Mouse (Mus musculus): Measurements from ENCODE around the gene Car5a. TPM values are rescaled to one million over a fixed set of nuclear protein-coding genes. Genes with fewer than 3 reads are reported as not detected.

Car5a gene
- polyA plus RNA-seq, 1 experiment from 2014 or later, result not detected

- Histone ChIP-seq H3K9me3 (replicated peaks) (no peaks in the 10 kb centered on the region), H3K36me3 (no peaks in the 10 kb centered on the region), H3K27me3 (peaks cover 9% of the 10 kb centered on the region; the same call in 1 of the 2 replicates), H3K4me1 (replicated peaks) (peaks cover 30% of the 10 kb centered on the region), H3K27ac (peak overlapping the region; percentile 25), H3K4me3 (no peak overlapping the region), H3K9ac (no peak overlapping the region), H3K4me2 (no peak overlapping the region)
- ATAC-seq (replicated peaks; ENCODE audit: insufficient number of reproducible peaks, insufficient read depth, low FRiP score, low read depth), result peak; percentile 36; the same call in 1 of the 2 replicates
- 52% methylated on average over 9 of the region's 9 CpGs for WGBS
Measured at GRCm38 (mm10) chr8:121875517-121875916, 69.2 kb downstream of the Car5a start.

- no peak for ATAC-seq (replicated peaks; ENCODE audit: insufficient number of reproducible peaks, insufficient read depth, low FRiP score, low read depth)
- H3K27me3 ChIP-seq, result peaks cover 9% of the 10 kb centered on the region; the same call in 1 of the 2 replicates
- peaks cover 29% of the 10 kb centered on the region for H3K4me1 ChIP-seq (replicated peaks)
- no peak overlapping the region for H3K4me3 ChIP-seq
- H3K9me3 ChIP-seq (replicated peaks), result no peaks in the 10 kb centered on the region
- H3K4me2 ChIP-seq, result no peak overlapping the region
- WGBS, result 33% methylated on average over 3 of the region's 3 CpGs
- H3K27ac ChIP-seq, result peak overlapping the region; percentile 25
- H3K9ac ChIP-seq, result no peak overlapping the region
- no peaks in the 10 kb centered on the region for H3K36me3 ChIP-seq
Measured at GRCm38 (mm10) chr8:121875045-121875444, 69.7 kb downstream of the Car5a start.

GRCm38 (mm10) chr8:121874031-121874430, 70.7 kb downstream of the Car5a start:
- 41% methylated on average over 9 of the region's 9 CpGs for WGBS
- ATAC-seq (replicated peaks; ENCODE audit: insufficient number of reproducible peaks, insufficient read depth, low FRiP score, low read depth), result peak; percentile 51; the same call in 1 of the 2 replicates
- no peaks in the 10 kb centered on the region for H3K9me3 ChIP-seq (replicated peaks)
- no peak overlapping the region for H3K4me3 ChIP-seq
- no peak overlapping the region for H3K27ac ChIP-seq
- no peaks in the 10 kb centered on the region for H3K36me3 ChIP-seq
- H3K4me2 ChIP-seq, result no peak overlapping the region
- H3K4me1 ChIP-seq (replicated peaks), result peaks cover 29% of the 10 kb centered on the region
- H3K27me3 ChIP-seq, result peaks cover 9% of the 10 kb centered on the region; the same call in 1 of the 2 replicates
- H3K9ac ChIP-seq, result no peak overlapping the region

- H3K4me3 ChIP-seq, result no peak overlapping the region
- peak; percentile 25; the same call in 1 of the 2 replicates for ATAC-seq (replicated peaks; ENCODE audit: insufficient number of reproducible peaks, insufficient read depth, low FRiP score, low read depth)
- no peaks in the 10 kb centered on the region for H3K9me3 ChIP-seq (replicated peaks)
- H3K27ac ChIP-seq, result no peak overlapping the region
- peaks cover 9% of the 10 kb centered on the region; the same call in 1 of the 2 replicates for H3K27me3 ChIP-seq
- WGBS, result 10% methylated on average over 10 of the region's 10 CpGs
- 0 out of 2 replicates have a peak overlapping the region, but pooled peaks have one; percentile 16 for H3K9ac ChIP-seq
- no peaks in the 10 kb centered on the region for H3K36me3 ChIP-seq
- H3K4me1 ChIP-seq (replicated peaks), result peaks cover 29% of the 10 kb centered on the region
- peak overlapping the region; percentile 15 for H3K4me2 ChIP-seq
Measured at GRCm38 (mm10) chr8:121871833-121872440, 72.8 kb downstream of the Car5a start.

GRCm38 (mm10) chr8:121870190-121870589, 74.5 kb downstream of the Car5a start:
- H3K4me1 ChIP-seq (replicated peaks), result peaks cover 21% of the 10 kb centered on the region
- H3K27ac ChIP-seq, result no peak overlapping the region
- H3K9ac ChIP-seq, result no peak overlapping the region
- 82% methylated on average over 2 of the region's 2 CpGs for WGBS
- no peak overlapping the region for H3K4me2 ChIP-seq
- H3K9me3 ChIP-seq (replicated peaks), result no peaks in the 10 kb centered on the region
- peaks cover 9% of the 10 kb centered on the region; the same call in 1 of the 2 replicates for H3K27me3 ChIP-seq
- no peak for ATAC-seq (replicated peaks; ENCODE audit: insufficient number of reproducible peaks, insufficient read depth, low FRiP score, low read depth)
- no peaks in the 10 kb centered on the region for H3K36me3 ChIP-seq
- no peak overlapping the region for H3K4me3 ChIP-seq

- Histone ChIP-seq H3K27ac (no peak overlapping the region), H3K9me3 (replicated peaks) (no peaks in the 10 kb centered on the region), H3K4me1 (replicated peaks) (peaks cover 10% of the 10 kb centered on the region), H3K4me2 (no peak overlapping the region), H3K36me3 (no peaks in the 10 kb centered on the region), H3K4me3 (no peak overlapping the region), H3K27me3 (peaks cover 9% of the 10 kb centered on the region; the same call in 1 of the 2 replicates), H3K9ac (no peak overlapping the region)
- ATAC-seq (replicated peaks; ENCODE audit: insufficient number of reproducible peaks, insufficient read depth, low FRiP score, low read depth), result no peak
- 83% methylated on average over 7 of the region's 7 CpGs for WGBS
Measured at GRCm38 (mm10) chr8:121868896-121869295, 75.8 kb downstream of the Car5a start.

GRCm38 (mm10) chr8:121868196-121868595, 76.5 kb downstream of the Car5a start:
- ATAC-seq (replicated peaks; ENCODE audit: insufficient number of reproducible peaks, insufficient read depth, low FRiP score, low read depth), result no peak

More at GRCm38 (mm10) chr8:121868196-121868595, 76.5 kb downstream of the Car5a start:
- peaks cover 10% of the 10 kb centered on the region for H3K4me1 ChIP-seq (replicated peaks)
- no peak overlapping the region for H3K27ac ChIP-seq
- H3K4me2 ChIP-seq, result no peak overlapping the region
- H3K9ac ChIP-seq, result no peak overlapping the region
- no peak overlapping the region for H3K4me3 ChIP-seq
- H3K27me3 ChIP-seq, result peaks cover 8% of the 10 kb centered on the region; the same call in 1 of the 2 replicates
- 85% methylated on average over 5 of the region's 5 CpGs for WGBS
- no peaks in the 10 kb centered on the region for H3K36me3 ChIP-seq
- no peaks in the 10 kb centered on the region for H3K9me3 ChIP-seq (replicated peaks)

Small RNAs within 50 kb of the gene (microRNA-seq; reads per million reads assigned to microRNA genes)
- gene Mir7237, result not detected

Other genes starting within 250 kb of the Car5a start
- gene Jph3, start 215.3 kb downstream of the Car5a start, polyA plus RNA-seq (2015; fragmentation: Nextera tagmentation; extraction: Ambion mirVana), result 0.21 and 1.2 TPM in 2 replicates
- 18.7 and 27.6 TPM in 2 replicates for gene Klhdc4, start 115.3 kb downstream of the Car5a start, polyA plus RNA-seq (2015; fragmentation: Nextera tagmentation; extraction: Ambion mirVana)
- 12.0 and 17.4 TPM in 2 replicates for gene Slc7a5, start 37.2 kb downstream of the Car5a start, polyA plus RNA-seq (2015; fragmentation: Nextera tagmentation; extraction: Ambion mirVana)
- 25.3 and 29.2 TPM in 2 replicates for gene Banp, start 4.8 kb upstream of the Car5a start, polyA plus RNA-seq (2015; fragmentation: Nextera tagmentation; extraction: Ambion mirVana)

Measured in heart, embryonic 15.5 days (tissue).